Mouse (Mus musculus): ENCODE results near the gene Nos2. TPM values are rescaled to one million over a fixed set of nuclear protein-coding genes. Genes with fewer than 3 reads are reported as not detected.

Gene Nos2
- polyA plus RNA-seq (2011; ENCODE audit: insufficient read depth, insufficient read length, low read depth, missing spikeins): 3.0 and 3.4 TPM in 2 replicates

GRCm38 (mm10) chr11:78920411-78920939 is at the start of gene Nos2:
Gene Nos2, plus strand, starts transcription at chr11:78920787.
- TF ChIP-seq POLR2A (IDR thresholded peaks at IDR 0.05; ENCODE audit: insufficient read depth, low read length): no peak
- TF ChIP-seq CTCF (IDR thresholded peaks at IDR 0.05; ENCODE audit: low read depth, low read length): no peak
- TF ChIP-seq EP300 (IDR thresholded peaks at IDR 0.05; ENCODE audit: insufficient read depth, low read depth, low read length): no peak
- peaks cover 6% of the 10 kb centered on the region; the same call in 1 of the 2 replicates for H3K27me3 ChIP-seq (ENCODE audit: control insufficient read depth, insufficient read depth, low read length, poor library complexity, severe bottlenecking)
- H3K27ac ChIP-seq (ENCODE audit: insufficient read depth, low read length): no peak within 1 kb of the TSS
- H3K4me1 ChIP-seq (ENCODE audit: control insufficient read depth, insufficient read depth, low read length): peaks cover 3% of the 10 kb centered on the region
- no peak within 1 kb of the TSS for H3K4me3 ChIP-seq (ENCODE audit: low read depth, low read length)
- no peaks in the 10 kb centered on the region for H3K36me3 ChIP-seq (ENCODE audit: control insufficient read depth, insufficient read depth, low read length, poor library complexity, severe bottlenecking)
- no peaks in the 10 kb centered on the region for H3K9me3 ChIP-seq (replicated peaks; ENCODE audit: control insufficient read depth, insufficient read depth, low read length, poor library complexity, severe bottlenecking)
- H3K9ac ChIP-seq (ENCODE audit: low read depth, poor library complexity, severe bottlenecking): no peak within 1 kb of the TSS

- Histone ChIP-seq H3K4me3 (ENCODE audit: low read depth, low read length) (no peak overlapping the region), H3K27ac (ENCODE audit: insufficient read depth, low read length) (no peak overlapping the region), H3K4me1 (ENCODE audit: control insufficient read depth, insufficient read depth, low read length) (no peaks in the 10 kb centered on the region), H3K9me3 (replicated peaks; ENCODE audit: control insufficient read depth, insufficient read depth, low read length, poor library complexity, severe bottlenecking) (no peaks in the 10 kb centered on the region; the same call in 1 of the 2 replicates), H3K36me3 (ENCODE audit: control insufficient read depth, insufficient read depth, low read length, poor library complexity, severe bottlenecking) (no peaks in the 10 kb centered on the region), H3K27me3 (ENCODE audit: control insufficient read depth, insufficient read depth, low read length, poor library complexity, severe bottlenecking) (no peaks in the 10 kb centered on the region), H3K9ac (ENCODE audit: low read depth, poor library complexity, severe bottlenecking) (no peak overlapping the region)
- no peak for TF ChIP-seq POLR2A (IDR thresholded peaks at IDR 0.05; ENCODE audit: insufficient read depth, low read length)
- TF ChIP-seq CTCF (IDR thresholded peaks at IDR 0.05; ENCODE audit: low read depth, low read length): no peak
- no peak for TF ChIP-seq EP300 (IDR thresholded peaks at IDR 0.05; ENCODE audit: insufficient read depth, low read depth, low read length)
Observed at GRCm38 (mm10) chr11:78870891-78871290, 49.7 kb upstream of the Nos2 start.

GRCm38 (mm10) chr11:78872782-78873181 is 47.8 kb upstream of the Nos2 start:
- no peak overlapping the region for H3K4me3 ChIP-seq (ENCODE audit: low read depth, low read length)
- no peaks in the 10 kb centered on the region; the same call in 1 of the 2 replicates for H3K9me3 ChIP-seq (replicated peaks; ENCODE audit: control insufficient read depth, insufficient read depth, low read length, poor library complexity, severe bottlenecking)
- no peak overlapping the region for H3K27ac ChIP-seq (ENCODE audit: insufficient read depth, low read length)
- H3K4me1 ChIP-seq (ENCODE audit: control insufficient read depth, insufficient read depth, low read length): no peaks in the 10 kb centered on the region
- TF ChIP-seq CTCF (IDR thresholded peaks at IDR 0.05; ENCODE audit: low read depth, low read length) (no peak), EP300 (IDR thresholded peaks at IDR 0.05; ENCODE audit: insufficient read depth, low read depth, low read length) (no peak), POLR2A (IDR thresholded peaks at IDR 0.05; ENCODE audit: insufficient read depth, low read length) (no peak)
- no peaks in the 10 kb centered on the region for H3K36me3 ChIP-seq (ENCODE audit: control insufficient read depth, insufficient read depth, low read length, poor library complexity, severe bottlenecking)
- no peaks in the 10 kb centered on the region for H3K27me3 ChIP-seq (ENCODE audit: control insufficient read depth, insufficient read depth, low read length, poor library complexity, severe bottlenecking)
- no peak overlapping the region for H3K9ac ChIP-seq (ENCODE audit: low read depth, poor library complexity, severe bottlenecking)

GRCm38 (mm10) chr11:78879727-78880126 is 40.9 kb upstream of the Nos2 start:
- Histone ChIP-seq H3K9me3 (replicated peaks; ENCODE audit: control insufficient read depth, insufficient read depth, low read length, poor library complexity, severe bottlenecking) (no peaks in the 10 kb centered on the region; the same call in 1 of the 2 replicates), H3K9ac (ENCODE audit: low read depth, poor library complexity, severe bottlenecking) (no peak overlapping the region), H3K4me1 (ENCODE audit: control insufficient read depth, insufficient read depth, low read length) (no peaks in the 10 kb centered on the region), H3K36me3 (ENCODE audit: control insufficient read depth, insufficient read depth, low read length, poor library complexity, severe bottlenecking) (no peaks in the 10 kb centered on the region), H3K27me3 (ENCODE audit: control insufficient read depth, insufficient read depth, low read length, poor library complexity, severe bottlenecking) (no peaks in the 10 kb centered on the region), H3K4me3 (ENCODE audit: low read depth, low read length) (no peak overlapping the region), H3K27ac (ENCODE audit: insufficient read depth, low read length) (no peak overlapping the region)
- TF ChIP-seq EP300 (IDR thresholded peaks at IDR 0.05; ENCODE audit: insufficient read depth, low read depth, low read length) (no peak), CTCF (IDR thresholded peaks at IDR 0.05; ENCODE audit: low read depth, low read length) (no peak), POLR2A (IDR thresholded peaks at IDR 0.05; ENCODE audit: insufficient read depth, low read length) (no peak)

- no peak for TF ChIP-seq POLR2A (IDR thresholded peaks at IDR 0.05; ENCODE audit: insufficient read depth, low read length)
- no peak for TF ChIP-seq CTCF (IDR thresholded peaks at IDR 0.05; ENCODE audit: low read depth, low read length)
- no peak for TF ChIP-seq EP300 (IDR thresholded peaks at IDR 0.05; ENCODE audit: insufficient read depth, low read depth, low read length)
- no peaks in the 10 kb centered on the region for H3K4me1 ChIP-seq (ENCODE audit: control insufficient read depth, insufficient read depth, low read length)
- H3K9me3 ChIP-seq (replicated peaks; ENCODE audit: control insufficient read depth, insufficient read depth, low read length, poor library complexity, severe bottlenecking): no peaks in the 10 kb centered on the region
- H3K27ac ChIP-seq (ENCODE audit: insufficient read depth, low read length): no peak overlapping the region
- no peaks in the 10 kb centered on the region for H3K36me3 ChIP-seq (ENCODE audit: control insufficient read depth, insufficient read depth, low read length, poor library complexity, severe bottlenecking)
- H3K4me3 ChIP-seq (ENCODE audit: low read depth, low read length): no peak overlapping the region
- no peak overlapping the region for H3K9ac ChIP-seq (ENCODE audit: low read depth, poor library complexity, severe bottlenecking)
- no peaks in the 10 kb centered on the region for H3K27me3 ChIP-seq (ENCODE audit: control insufficient read depth, insufficient read depth, low read length, poor library complexity, severe bottlenecking)
Observed at GRCm38 (mm10) chr11:78886693-78887092, 33.9 kb upstream of the Nos2 start.

- no peaks in the 10 kb centered on the region for H3K27me3 ChIP-seq (ENCODE audit: control insufficient read depth, insufficient read depth, low read length, poor library complexity, severe bottlenecking)
- TF ChIP-seq POLR2A (IDR thresholded peaks at IDR 0.05; ENCODE audit: insufficient read depth, low read length): no peak
- no peak for TF ChIP-seq CTCF (IDR thresholded peaks at IDR 0.05; ENCODE audit: low read depth, low read length)
- no peak for TF ChIP-seq EP300 (IDR thresholded peaks at IDR 0.05; ENCODE audit: insufficient read depth, low read depth, low read length)
- H3K4me3 ChIP-seq (ENCODE audit: low read depth, low read length): no peak overlapping the region
- H3K27ac ChIP-seq (ENCODE audit: insufficient read depth, low read length): no peak overlapping the region
- no peaks in the 10 kb centered on the region for H3K36me3 ChIP-seq (ENCODE audit: control insufficient read depth, insufficient read depth, low read length, poor library complexity, severe bottlenecking)
- no peaks in the 10 kb centered on the region for H3K9me3 ChIP-seq (replicated peaks; ENCODE audit: control insufficient read depth, insufficient read depth, low read length, poor library complexity, severe bottlenecking)
- no peaks in the 10 kb centered on the region for H3K4me1 ChIP-seq (ENCODE audit: control insufficient read depth, insufficient read depth, low read length)
- no peak overlapping the region for H3K9ac ChIP-seq (ENCODE audit: low read depth, poor library complexity, severe bottlenecking)
Observed at GRCm38 (mm10) chr11:78887102-78887971, 33.2 kb upstream of the Nos2 start.
